Mouse (Mus musculus): ENCODE measurements at regions not wholly inside any gene's neighbourhood (a gene's known extent, or its start where the extent isn't known, plus 50 kb on each side); places are given as distances from the start of the nearest gene placed in this dataset.

DNA sequence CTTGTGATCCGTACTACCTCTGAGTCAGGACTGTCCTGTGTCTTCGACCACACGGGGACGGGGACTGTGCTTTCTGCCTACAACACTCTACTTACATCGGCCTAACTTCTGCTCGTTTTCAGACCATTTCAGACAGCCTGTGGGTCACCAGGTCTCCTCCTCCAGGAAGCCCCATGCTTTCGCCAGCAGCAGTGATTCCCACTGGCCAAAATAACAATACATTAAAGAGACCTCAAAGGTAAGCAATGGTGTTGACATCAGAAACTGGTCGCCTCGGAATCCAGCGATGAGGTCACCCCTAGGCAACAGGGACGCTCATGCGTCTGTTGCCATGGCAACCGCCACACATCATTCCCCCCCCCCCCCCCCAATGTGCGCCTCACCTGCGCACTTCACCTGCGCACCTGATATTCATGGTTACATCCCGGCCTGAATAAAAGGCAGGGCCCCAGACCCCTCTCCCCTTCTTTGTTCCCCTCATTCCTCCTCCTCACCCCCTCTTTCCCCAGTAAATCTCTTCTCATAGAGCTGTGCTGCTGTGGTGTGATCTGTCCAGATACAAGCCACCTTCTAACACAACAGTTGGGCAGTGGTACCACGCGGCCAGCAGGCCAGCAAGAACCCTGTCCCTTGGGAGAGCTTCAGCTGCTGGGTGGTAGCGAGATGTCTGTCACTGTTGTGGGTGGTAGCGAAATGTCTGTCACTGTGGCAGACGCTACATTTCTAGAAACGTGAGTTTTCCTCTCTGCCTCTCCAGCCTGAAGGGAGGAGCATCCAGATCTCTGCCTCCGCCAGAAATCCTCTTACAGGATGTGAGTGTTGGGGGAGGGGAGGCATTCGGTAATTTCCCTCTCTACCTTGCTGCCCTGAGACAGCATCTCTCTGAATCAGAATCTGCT, 145.0 kb downstream of the Setd4 start:
- no peak for DNase-seq (ENCODE audit: low spot score in 2 of 2)

DNA sequence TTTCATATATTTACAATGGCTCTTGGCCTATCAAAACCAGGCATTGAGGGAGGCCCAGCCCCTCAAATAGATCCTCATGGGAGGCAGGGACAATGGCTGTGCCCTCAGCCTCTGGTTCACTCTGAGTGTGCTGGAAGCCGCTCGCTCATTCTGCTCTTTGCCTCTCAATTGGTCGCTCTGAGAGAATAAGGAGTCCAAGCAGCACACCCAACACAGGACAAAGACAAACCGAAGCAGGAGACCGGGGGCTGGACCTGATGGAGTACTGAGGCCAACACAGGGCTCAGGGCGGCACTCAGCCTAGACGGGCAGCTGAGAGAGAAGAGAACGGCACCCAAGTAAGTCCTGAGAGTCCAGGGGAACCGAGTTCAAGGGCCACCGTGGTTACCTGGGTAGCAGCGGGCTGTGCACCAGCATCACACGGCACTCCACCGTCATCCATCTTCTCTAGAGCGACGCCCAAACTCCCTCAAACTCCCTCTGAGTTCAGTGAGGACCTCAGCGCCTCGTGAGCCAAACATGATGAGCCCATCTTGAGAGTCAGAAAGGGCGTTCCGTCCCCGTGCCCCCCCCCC, 145.8 kb downstream of the Setd4 start:
- no peak for DNase-seq (ENCODE audit: low spot score in 2 of 2)

DNA sequence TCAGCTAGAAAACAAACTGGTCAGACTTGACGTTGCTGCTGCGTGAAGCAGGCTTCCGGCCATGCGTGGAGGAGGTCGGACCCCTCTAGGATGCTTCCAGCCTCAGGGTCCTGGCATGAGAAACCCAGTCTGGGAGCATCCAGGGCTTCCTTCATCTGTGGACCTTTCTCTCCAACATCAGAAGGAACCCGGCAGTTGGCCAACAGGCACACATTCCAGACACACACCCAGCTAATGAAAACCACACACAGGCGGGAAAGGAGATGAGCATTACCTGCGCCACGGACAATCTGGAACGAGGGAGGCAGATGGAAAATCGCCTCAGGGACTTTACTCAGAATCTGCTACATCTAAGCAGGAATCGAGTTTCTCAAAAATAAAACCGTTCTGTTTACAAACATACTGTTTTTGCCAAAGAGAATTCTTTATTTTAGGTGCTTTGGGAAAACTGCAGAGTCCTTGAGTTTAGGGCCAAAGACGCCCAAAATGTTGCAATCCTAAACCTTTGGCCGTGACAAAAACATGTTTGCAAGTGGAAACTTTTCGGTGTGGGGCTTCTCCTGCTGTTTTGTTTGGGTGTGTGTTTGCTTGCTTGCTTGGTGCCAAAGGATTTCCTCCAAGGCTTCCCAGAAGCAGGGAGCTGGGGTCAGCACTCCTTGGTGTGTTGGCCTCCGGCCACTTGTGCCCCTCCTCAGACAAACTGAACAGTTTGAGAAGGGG, 147.0 kb downstream of the Setd4 start:
- peak in 1 of 2 experiments; percentile 11 for DNase-seq (ENCODE audit: low spot score in 2 of 2)

DNA sequence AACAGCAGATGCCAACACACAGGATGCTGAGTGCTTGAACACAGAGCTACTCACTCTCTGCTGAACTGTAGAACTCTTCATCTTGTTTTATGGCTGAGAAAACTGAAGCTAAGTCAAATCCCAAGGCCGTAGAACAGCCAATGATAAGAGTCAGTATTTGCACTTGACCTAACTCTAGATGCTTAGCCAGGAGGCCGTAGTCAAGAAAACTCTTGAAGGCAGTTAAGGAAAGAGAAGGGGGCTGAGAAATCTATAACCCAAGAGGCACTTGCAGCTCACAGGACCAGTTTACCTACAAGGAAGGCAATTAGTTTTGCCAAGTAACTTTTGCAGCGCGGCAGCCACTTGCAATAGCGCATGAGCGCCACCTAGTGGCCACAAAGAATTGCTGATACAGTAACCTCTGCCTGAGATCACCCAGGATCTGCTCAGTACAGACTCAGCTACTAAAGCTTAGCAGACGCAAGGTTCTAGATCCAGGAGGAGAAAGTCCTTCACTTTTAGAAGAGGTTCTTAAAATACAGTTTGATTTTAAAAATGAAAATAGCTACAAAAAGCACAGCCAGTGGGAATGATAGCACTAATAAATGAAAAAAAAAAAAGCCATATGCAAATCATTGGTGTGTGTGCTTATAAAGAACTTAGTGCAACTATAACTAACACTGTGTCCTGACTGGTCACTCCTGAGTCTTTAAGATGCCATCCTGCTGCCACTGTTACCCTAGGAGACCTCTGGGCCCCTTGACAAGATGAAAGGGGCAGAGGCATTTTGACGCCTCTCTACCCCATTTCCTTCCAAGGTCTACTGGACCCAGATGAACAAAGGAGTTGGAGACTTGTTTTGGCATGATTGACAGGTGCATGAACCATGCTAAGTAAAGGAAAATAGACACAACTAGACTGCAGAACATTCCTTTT, 149.5 kb downstream of the Setd4 start:
- DNase-seq (ENCODE audit: low spot score in 2 of 2): peak; percentile 22 to 56

DNA sequence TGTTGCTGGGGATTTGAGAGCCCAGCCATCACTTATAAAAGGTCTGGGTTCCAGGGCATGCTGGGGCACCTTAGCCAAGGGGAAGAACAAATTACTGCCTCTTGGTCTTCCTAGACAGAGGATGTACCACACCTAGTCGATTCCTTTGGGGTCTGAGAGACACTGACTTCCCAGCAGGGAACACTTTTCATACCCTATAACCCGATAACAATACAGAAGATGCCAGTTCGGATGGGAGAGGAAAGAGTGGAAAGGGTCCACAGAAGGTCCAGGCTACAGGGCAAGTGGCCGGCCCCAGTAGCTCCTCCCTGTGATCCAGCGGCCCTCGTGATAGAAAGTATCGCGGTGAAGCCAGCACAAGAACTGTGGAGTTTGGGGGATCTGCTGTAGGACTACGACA, 150.8 kb downstream of the Setd4 start:
- DNase-seq (ENCODE audit: low spot score in 2 of 2): no peak

DNA sequence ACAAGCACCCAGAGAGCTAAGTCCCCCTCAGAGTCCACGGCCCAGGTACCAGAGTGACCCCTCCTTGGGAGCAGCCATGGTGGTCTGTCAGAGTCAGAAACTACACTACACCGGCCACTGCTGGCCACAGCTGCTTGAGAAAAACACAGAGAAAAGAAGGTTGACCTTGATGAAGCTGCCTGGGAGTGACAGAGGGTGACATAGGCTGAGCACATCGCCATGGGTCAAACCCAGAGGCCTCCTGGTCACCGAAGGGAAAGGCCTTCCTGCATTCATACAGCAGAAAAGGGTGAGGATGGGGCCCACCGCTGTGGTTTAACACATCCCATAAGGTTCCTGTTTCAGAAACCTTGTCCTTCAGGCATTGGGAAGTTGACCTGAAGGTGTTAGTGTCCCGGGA, 153.0 kb downstream of the Setd4 start:
- DNase-seq (ENCODE audit: low spot score in 2 of 2): no peak

DNA sequence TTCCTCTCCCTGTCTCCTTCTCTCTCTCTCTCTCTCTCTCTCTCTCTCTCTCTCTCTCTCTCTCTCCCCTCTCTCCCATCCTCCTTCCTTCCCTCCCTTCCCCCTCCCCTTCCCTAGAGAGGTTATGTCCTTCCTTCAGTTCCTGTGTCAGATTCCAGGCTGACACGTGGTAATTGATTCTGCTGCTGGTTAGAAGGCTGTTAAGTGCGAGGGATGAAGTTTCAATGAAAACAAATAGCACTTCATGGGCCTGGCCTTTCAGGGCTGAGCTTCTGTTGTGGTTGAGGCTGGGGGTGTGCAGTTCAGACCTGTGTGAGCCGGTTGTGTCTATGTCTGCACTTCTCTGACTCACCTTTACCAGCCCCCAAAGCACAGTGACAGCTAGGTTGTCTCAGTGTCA, 153.9 kb downstream of the Setd4 start:
- DNase-seq (ENCODE audit: low spot score in 2 of 2): no peak

DNA sequence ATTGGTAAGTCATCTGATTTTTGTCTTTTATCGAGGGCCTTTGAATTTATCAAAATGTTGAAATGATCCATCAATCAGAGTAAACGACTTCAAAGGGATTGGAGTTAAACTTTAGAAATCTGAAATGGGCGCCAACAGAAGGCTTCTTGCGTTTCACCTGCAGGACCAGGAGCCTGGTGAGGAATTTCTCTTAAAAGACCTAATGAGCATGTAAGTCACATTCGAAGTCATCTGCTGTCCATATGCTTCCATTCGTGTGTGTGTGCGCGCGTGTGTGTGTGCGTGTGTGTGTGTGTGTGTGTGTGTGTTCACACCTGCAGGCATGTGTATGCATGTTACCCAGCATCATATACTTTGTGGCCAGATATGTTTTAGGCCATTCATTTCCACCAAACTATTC, 155.7 kb downstream of the Setd4 start:
- DNase-seq (ENCODE audit: low spot score in 2 of 2): no peak

DNA sequence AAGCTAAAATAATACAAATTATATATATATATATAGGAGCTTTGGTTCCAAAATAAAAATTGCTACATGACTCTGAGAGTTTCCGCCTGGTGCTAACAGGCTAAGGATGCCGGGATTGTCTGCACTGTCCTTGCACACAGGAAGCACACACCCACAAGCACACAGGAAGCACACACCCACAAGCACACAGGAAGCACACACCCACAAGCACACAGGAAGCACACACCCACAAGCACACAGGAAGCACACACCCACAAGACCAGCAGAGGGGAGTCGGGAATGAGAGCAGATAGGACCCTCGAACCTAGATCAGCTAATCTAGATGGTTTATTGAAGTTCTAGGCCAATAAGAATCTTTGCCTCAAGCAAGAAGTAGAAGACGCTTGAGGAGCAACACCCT, 156.9 kb downstream of the Setd4 start:
- no peak for DNase-seq (ENCODE audit: low spot score in 2 of 2)

DNA sequence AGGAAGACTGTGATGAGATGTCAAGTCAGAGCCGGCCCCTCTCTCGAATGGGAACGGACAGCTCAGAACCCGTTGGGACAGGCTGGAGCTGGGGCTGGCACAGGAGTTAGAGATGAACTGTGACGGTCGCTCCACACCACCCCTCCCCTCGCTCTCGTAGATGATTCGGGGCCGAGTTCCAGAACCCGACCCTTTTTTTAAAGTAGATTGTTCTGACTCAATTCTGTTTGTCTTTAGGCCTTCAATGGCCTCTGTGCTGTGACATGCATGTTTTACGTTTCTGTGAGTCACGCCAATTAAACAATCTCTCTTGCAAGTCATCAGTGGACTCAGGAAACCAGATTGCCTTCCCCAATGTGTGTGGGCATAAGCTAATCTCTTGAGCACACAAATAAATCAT, 157.7 kb downstream of the Setd4 start:
- no peak for DNase-seq (ENCODE audit: low spot score in 2 of 2)

DNA sequence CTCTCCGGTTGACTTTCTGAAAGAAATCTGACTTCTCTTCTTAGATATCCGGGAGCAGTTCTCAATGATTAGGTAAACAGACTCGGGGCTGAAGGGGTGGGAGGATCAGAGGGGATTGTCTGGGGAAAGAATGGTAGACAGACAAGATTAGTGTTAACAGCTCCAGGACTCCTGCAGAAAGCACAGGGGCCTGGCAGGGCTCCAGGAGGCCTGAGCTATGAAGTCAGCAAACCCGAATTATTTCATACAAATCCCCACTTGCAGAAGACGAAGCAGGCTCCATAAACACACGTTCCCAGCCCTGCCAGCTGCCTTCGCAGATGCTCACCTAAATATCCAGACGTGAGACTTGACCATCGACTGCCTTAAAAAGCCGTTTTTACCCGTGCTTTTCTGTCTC, 161.0 kb downstream of the Setd4 start:
- DNase-seq (ENCODE audit: low spot score in 2 of 2): no peak

DNA sequence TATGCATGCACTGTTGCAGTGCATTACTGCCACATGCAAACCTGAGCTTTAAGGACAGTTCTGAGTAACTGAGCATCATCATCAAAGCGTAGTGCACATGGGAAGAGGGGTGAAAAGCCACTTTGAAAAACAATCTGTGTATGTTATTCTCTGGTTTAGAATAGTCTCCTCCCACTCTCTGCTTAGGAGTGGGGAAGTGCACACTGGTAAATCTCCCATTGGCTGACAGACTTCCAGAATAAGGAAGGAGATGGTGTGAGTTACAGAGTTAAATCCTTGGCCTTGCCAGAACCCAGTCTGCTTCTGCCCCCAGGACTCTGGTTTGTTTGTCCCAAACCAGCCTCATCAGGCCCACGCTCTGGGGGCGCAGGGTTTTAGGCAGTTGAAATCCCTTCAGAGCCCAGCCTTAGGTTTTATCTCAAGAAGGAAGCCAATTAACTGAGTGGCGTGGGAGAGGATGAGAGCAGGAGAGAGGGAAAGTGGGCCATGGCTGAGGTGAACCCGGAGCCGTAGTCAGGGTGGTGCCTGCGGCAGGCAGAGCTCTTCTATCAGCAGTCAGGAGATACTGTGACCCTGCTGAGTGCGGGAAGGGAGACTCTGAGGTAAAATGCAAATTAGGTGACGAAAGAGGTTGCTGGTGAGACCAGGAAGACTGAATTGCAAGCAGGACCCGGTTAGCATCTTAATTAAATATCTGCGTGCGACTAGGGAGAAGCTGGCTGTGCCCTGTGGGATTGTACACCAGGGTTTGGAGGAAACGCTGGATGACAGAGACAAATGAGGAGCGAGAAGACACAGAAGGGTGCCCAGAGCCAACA, 166.0 kb downstream of the Setd4 start:
- DNase-seq (ENCODE audit: low spot score in 2 of 2): no peak

DNA sequence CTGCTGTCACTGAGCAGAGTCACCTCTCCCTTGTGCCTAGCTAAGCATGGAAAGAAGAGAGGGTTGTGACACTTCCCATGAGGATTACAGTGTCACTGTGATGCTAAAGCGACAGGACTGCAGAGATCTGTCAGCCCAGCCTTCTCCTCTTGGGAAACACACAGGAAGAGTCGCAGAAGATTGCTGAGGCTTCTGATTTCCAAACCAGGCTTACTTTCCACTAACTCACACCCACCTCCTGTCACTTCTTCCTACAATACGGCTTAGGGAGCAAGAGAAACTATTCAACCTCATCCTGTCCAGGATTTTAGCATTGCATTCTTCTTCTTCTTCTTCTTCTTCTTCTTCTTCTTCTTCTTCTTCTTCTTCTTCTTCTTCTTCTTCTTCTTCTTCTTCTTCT, 167.1 kb downstream of the Setd4 start:
- no peak for DNase-seq (ENCODE audit: low spot score in 2 of 2)

DNA sequence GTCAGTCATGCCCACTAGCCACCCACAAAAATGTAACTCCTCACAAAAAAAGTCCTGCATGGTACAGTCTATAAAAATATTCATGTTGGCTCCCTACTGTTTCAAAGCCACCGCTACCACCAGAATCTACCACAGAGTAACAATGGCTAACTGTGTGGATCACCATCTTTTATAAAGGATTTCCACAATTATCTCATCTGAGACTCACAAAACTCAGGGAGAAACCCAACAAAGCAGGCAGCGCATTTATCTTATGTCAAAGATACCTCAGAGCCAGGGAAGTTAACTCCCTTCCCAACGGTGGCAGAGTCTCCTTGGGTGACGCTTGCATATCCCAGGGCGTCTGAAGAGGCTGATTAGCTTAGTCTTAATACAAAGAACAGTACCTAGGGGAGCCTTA, 172.5 kb downstream of the Setd4 start:
- DNase-seq (ENCODE audit: low spot score in 2 of 2): no peak

DNA sequence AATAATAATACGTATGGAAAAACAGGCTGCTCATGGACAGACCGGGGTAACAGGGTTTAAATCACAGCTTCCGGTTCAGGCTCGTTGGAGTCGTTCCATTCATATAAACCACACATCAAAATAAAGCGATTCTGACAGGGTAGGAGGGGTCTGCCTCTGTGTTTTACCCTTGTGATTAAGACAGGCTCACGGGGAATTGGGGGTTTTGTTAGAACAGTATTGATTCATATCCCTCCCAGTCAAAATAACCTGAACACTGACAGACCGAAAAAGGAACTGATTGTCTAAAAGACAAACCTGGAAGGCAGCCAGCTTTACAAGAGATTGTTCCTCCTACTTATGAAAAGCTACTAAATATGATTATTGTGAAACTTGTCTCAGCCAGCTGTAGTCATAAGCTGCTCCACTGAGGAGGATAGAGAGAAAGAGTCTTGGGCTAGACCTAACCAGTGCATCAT, 174.5 kb downstream of the Setd4 start:
- DNase-seq (ENCODE audit: low spot score in 2 of 2): no peak

DNA sequence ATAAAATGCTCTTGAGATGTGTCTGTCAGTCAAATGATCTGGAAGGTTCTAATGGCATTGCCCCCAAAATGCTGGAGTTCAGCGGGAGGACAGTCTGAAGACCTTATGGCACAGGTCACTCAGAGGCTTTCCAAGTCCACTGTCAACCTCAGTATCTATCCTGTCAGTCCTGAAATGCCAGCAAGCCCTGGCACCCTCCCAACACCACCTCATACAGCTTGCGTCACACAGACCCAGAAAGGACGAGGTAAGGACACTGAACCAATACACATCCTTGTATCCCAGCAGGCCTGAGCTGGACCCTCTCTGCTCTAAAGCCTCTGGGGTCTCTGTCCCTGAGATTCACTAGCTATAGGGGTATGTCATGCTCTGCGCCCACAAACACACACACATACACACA, 176.6 kb downstream of the Setd4 start:
- DNase-seq (ENCODE audit: low spot score in 2 of 2): peak in 1 of 2 experiments; percentile 34

DNA sequence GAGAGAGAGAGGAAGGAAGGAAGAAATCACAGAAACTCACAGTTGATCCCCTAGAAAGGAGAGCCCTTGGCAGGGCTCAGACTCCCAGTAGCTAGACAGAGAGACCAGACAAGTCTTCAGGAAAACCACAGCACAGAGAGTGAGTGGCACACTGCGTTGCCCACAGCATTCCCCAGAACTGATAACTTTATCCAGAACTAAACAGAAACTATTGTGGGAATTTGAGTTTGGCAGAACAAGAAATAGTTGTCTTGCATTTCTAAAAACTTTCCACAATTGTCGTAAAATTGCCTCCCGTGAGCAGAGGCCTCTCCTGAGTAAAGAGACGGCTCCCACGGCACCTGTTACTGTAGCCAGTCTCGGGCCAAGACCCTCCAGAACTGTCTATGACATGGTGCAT, 178.1 kb downstream of the Setd4 start:
- no peak for DNase-seq (ENCODE audit: low spot score in 2 of 2)

DNA sequence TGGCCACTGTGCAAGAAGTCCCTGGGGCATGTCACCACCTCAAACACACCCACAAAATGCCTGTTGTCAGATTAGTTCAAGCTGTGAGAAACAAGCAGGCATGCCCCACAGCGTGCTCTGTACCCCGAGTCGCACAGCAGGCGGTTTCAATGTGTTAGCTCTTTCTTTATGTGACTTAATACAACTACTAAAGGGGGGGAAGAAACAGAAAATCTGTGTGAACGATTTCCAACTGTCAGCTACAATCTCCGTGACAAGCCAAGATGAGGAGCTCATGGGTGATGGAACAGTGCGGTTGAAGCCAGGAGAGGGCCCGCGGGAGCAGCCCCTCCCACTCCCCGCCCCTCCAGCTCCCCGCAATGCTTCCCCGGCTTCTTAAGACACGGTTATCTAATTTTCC, 180.7 kb downstream of the Setd4 start:
- no peak for DNase-seq (ENCODE audit: low spot score in 2 of 2)

DNA sequence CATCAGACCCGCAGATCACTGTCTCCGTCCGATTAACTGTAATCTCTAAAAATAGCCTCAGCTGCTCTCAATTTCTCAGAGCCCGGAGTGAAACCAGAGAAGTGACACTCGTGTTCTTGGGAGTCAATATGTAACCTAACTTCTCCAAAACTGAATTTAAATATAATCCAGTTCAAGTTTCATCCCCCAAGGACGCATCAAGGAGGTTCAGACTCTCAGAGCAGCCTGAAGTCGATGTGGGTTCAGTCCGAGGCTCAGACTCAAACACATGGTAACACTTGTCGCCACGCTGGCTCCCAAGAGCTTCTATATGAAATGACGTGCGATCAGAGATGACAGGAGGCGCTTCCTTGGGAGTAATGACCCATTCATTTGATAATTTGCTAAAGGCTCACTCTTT, 181.6 kb downstream of the Setd4 start:
- DNase-seq (ENCODE audit: low spot score in 2 of 2): no peak

DNA sequence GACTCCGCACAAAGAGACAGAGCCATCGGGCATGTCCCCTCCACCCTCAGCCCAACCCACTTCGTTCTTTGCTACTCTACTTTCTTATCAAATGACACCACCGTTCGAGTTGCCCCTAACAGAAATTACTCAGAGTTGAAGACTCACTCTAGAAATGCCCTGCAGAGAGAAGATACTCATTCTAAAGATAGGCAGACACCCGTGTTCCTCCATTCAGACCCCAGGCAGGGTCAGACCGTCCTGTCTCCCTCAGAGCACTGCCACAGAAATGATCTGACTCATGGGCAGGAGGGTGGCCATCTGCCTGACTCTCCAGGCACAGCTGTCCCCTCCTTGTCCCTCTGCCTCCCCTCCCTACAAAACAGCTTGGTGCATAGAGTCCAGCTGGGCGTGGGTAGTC, 185.6 kb downstream of the Setd4 start:
- no peak for DNase-seq (ENCODE audit: low spot score in 2 of 2)

DNA sequence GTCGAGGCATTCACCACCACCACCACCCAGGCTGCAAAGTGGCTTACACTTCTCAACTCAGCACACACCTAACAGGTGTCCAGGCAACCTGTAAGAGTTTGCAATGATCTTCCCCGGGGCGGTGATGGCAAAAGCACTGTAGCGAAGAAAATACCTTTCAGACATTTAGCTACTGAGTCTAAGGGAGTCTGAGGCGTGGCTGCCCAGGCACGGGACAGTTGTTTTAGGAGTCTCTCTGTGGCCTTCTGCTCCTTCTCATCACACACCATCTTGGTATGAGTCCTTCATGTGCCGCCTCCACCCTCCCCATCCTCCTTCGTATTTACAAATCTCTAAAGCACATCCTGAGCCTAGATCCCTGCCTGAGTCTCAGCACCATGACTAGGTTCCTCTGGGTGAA, 186.0 kb downstream of the Setd4 start:
- no peak for DNase-seq (ENCODE audit: low spot score in 2 of 2)
